Mouse (Mus musculus) gastrocnemius, adult 8-10 months (tissue): ENCODE results near the gene Pdxp. TPM values are rescaled to one million over a fixed set of nuclear protein-coding genes. Genes with fewer than 3 reads are reported as not detected.
"Not testable (repeated sequence)": the region's sequence is repeated elsewhere in the genome, so short reads cannot be mapped to it uniquely, and the experiment has no call there.

Source experiments
- DNase-seq, 2 experiments: peaks; one replicate each; pipeline ENCODE4 v3.0.0; 2022; ENCODE audit warnings: low spot score in 2 of 2
- total RNA-seq, 4 experiments: library from RNA; stranded (reverse); gene quantifications; 2 replicates each; pipeline ENCODE4 v1.2.4; 2022

Pdxp gene
- 1 to 10 TPM; 1.7 to 2.7 (median 2.1) TPM for total RNA-seq

DNA sequence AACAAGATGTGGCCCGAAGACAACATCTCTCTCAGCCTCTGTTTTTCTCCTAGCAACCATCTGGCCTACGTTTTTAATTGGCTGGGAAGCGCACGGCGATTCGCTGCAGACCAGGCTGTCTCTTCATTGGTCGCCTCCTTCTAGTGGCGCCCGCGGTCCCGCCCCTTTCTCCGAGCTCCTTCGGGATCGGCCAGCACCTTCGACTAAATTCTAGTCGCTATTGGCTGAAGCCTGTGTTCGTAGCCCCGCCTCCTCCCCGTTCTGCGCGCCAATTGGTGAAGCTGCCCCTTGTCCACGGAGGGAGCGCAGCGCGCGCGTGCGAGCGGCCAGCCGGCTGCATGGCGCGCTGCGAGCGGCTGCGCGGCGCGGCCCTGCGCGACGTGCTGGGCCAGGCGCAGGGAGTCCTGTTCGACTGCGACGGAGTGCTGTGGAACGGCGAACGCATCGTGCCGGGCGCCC is at the start of gene Pdxp:
Gene Pdxp (plus strand): TSS at position 288 of the 459 bp plus-strand sequence.
- DNase-seq: peak; percentile 82 to 89

DNA sequence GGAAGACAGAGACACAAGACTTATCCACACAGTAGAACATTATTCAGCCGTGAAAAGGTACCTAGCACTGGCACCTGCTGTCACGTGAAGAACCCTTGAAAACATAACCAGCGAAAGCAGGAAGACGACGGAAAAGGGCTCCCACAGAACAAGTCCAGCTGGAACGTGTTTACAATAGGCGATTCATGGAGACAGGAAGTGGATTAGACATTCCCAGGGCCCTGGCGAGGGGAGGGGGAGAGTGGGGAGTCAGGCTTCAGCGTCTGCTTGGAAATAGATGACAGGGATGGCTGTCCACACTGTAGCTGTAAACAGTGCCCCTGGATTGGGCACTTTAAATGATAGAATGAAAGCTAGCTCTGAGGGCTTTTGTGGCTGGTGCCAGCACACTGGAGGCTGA is 45.3 kb upstream of the Pdxp start:
- DNase-seq: no peak

DNA sequence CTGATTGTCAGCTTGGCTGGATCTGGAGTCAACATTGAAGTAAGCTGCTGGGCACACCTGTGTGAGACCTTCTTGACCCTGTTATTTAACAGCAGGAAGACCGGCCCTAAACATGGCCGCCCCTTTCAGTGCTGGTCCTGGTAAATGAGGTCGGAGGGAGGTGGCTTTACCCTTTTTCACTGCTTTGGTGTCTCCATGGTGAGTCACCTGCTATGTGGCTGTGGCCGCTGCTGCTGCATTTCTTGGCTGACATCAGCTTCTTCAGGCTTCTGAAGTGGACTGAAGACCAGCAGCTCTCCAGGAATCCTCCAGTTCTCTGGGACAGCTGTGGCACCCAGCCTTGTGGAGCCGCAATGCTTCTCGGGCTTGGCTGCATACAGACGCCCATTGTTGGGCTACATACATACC is 44.9 kb upstream of the Pdxp start:
- no peak for DNase-seq

DNA sequence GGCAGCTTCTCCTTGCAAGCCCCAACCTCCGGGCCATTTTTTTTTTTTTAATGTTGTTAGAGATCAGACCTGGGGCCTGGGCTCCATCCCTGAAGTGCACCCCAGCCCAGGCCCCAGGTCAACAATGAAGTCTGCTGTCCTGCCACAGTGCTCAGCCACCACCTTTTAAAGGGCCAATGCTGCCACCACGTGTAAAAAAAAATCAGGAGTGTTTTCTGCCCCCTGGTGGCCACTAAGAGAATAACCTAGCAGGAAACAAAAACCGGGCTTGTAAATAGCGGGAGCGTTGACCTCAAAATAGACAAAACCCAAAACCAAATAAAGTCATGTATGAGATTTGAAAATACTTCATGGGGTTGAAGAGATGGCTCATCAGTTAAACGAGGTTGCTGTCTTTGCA is 43.9 kb upstream of the Pdxp start:
- DNase-seq: no peak

DNA sequence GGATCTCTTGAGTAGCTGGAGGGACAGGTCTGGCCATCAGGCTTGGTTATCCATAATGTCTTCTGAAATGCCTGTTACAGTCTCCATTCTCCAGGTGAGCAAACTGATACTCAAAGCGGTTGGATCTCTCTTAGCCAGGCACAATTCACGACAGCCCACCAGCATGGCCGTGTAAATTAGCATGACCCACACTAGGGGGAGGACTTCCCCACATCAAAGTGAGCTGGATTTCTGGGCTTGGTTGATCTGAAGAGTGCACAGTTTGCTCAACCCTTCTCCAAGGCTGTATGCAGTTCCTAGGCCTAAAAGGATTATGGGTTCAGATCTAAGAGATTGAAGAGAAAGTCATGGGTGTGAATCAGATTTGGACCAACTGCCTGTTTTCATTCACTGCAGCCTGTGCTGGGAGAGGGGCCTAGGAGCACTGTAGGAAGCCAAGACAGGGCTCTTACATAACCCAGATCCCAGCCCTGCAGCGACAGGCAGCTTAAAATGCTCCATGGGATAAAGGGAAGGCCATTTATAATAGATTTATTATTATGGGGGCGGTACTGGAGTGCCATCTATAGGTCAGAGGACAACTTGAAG is 41.6 kb upstream of the Pdxp start:
- no peak for DNase-seq

DNA sequence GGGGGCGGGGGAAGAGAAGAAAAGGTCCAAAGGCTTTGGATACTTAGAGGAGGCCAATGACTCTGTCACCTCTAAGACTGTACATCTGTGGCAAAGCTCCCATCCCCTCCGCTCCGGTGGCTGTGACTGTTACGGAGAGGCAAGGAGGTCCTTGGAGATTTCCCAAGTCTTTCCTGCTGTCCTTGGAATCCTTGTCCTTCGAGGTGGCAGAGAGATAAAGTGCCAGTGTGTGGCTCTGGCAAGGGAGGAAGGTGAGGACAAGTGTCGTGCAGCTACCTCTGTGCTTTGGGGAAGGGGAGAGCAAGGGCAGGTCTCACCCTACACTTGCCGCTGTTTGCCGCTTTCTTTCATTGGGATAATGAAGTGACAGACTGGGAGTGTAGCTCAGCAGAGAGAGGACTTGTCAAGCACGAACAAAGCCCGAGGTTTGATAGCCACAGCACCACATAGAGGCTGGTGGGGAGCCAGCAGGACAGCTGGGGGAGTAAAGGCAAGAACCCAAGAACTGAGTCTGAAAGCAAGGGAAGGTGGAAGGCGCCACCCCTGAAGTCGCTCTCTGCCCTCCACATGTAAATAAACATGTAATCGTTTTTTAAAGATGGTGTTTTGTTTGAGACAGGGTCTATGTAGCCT is 39.8 kb upstream of the Pdxp start:
- no peak for DNase-seq

DNA sequence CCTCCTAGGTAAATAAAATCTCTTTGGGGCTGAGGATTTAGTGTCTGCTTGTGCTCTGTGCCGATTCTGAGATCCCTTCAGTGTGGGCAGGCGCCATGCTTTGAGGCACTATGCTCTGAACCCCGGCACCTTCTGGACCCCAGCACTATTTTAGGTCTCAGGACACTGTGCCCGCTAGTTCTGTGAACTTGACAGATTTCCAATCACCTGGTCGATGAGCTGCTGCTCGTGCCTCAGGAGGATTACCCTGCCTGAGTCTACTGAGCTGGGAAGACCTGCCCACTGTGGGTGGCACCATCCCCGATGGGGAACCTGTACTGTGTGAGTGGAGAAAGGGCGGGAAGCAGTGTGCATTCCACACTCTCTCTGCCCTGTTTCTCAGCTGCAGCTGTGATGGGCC is 38.7 kb upstream of the Pdxp start:
- DNase-seq: no peak

DNA sequence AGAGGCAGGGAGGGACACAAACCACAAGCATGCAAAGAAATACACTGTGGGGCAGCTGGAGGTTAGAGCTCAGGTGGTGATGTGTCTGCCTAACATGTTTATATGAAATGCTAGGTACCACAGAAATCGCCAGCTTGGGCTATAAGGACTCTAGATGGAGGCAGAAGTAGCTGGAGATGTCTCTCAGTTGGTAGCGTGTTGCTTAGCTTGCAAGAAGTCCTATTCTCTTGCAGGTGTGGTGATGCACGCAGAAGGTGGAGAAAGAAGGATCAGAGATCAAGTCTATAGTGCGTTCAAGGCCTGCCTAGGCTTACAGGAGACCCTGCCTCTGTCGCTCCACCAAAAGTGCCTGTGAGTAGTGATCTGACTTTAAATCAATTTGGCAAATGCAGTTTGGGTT is 38.2 kb upstream of the Pdxp start:
- no peak for DNase-seq

DNA sequence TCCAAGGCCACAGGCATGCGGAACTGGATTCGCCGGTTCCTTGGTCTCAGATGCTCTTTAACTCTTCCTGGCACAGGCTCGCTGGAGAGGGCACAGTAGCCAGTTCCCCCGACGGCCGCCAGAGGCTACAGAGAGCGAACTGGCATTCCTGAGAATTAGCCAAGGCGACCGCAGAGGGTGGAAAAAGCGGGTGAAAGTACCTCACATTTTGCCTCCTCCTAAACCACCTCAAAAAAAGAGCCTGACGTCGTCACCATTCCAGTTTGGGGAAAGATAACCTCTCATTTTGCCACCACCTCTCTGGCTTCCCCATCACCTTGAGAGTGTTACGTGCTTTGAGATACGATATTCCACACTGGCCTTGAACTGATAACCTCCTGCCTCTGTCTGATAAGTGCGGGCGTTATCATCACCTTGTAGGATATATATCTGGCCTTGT is 37.4 kb upstream of the Pdxp start:
- DNase-seq: peak; percentile 57 to 64

DNA sequence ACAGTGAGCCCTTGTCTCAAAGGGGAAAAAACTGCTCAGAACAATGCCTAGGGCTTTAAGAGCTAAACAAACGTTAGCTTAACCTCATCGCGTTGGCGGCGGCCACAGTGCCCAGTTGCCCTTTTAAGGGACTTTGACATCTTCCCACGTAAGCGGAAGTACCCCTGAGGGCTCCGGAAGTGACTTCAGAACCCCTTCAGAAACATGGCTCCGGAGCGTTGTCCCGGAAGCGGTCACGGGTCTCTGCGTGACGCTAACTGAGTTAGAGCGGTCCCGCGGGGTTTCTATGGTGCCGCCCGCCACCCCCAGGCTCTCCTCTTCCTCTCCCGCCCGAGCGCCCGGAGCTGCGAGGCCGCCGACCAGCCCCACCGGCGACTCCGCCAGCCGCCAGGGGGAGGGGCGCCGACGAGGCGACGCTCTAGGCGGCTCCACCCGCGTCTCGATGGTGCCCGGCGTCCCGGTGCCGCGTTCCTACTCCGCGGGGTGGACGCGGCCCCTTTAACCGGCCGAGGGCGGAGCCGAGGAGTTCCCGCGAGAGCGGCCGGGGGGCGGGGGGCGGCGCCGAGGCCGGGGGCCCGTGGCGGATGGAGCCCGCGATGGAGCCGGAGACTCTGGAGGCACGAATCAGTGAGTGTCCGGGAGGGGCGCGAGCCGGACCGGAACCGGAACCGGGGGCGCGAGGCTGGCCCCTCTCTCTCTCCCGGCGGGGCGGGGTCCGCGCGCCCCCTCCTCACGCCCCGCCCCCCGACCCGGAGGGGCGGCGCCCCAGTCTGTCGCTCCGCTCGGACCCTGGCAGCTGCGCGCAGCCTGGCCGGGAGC is 36.5 kb upstream of the Pdxp start, which contains the start of gene Gga1:
Gene Gga1 (plus strand): TSS at position 200 of the 819 bp plus-strand sequence.
- peak; percentile 90 to 91 for DNase-seq

DNA sequence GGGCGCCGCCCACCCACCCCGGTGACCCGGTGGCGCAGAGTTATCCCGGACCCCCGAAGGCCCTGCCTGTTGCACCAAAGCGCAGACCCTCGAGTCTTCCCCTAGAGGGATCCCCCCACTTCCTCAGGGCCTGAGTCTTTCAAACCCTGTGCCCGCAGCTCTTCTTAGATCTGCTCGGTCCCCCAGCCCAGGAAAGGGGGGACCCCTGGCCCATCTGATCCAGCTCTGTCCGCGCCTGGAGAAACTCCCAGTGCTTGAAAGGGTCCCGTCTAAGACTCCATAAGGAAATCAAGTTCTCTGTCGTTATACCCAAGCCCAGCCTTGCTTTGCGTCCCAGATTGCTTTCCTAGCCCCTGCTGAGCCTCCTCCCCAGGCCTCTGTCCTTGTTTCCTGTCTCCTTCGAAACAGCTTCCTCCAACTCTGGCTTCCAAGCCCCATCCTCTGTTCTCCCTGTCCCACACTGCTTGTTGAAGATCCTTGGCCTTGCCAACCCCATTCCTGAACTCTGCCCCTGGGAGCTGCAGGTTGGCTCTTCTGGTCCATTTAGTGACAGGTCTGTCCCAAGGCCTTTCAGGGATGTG is 35.8 kb upstream of the Pdxp start:
- no peak for DNase-seq

DNA sequence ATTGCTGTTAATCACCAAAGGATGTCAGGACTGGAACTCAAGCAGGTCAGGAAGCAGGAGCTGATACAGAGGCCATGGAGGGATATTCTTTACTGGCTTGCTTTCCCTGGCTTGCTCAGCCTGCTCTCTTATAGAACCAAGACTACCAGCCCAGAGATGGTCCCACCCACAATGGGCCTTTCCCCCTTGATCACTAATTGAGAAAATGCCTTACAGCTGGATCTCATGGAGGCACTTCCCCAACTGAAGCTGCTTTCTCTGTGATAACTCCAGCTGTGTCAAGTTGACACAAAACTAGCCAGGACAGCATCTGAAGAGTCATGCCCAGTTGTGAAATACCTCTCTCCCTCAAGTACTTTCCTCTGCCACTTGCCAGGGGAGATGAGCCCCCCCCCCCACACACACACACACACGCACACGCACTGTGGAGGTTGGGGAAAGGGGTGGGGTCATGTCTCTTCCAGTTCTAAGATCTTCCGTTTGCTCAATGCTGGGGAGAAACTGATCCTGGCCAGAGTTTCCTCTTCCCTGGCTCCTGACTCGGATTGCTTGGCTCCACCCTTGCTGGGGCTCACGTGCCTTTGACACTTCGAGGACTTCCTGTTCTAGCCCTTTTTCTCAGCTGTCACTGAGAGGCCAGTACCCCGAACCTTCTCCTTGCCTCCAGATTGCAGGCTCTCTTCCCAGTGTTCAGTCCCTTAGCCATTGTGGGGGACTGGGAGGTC is 34.8 kb upstream of the Pdxp start:
- DNase-seq: not testable (repeated sequence)

DNA sequence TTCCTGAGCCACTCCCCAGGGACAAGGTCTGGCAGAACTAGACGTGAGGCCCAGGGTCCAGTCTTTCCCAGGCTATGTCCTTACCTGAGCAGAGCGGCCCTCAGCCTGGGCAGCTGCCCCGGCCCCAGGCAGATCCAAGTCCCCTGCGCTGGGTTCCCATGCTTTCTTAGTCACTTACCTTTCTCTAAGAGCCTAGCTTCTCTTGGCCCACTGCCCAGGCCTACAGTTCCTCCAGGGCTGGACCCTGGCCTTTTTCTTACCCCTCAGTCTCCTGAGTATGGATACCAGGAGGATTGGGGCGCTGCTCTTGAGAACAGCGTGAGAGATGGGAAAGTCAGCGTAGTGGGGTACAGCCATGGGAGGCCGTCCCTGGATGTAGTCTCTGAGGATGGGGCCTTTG is 33.3 kb upstream of the Pdxp start:
- no peak for DNase-seq

DNA sequence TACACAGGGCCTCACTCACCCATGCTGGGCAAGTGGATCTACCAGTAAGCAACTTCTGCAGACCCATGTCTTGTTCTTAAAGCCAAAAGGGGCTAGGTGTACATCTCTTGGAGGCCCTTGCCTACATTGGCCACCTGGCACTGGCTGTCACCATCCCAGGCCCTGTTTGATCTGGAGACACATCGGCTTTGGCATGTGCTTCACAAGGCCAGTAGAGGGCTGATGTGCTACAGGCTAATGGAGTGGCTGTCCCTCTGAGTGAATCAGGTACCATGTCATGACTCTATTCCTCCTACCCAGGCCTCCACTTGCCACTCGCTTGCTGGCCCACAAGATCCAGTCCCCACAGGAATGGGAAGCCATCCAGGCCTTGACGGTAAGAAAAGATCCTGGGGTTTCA is 31.9 kb upstream of the Pdxp start:
- no peak for DNase-seq

DNA sequence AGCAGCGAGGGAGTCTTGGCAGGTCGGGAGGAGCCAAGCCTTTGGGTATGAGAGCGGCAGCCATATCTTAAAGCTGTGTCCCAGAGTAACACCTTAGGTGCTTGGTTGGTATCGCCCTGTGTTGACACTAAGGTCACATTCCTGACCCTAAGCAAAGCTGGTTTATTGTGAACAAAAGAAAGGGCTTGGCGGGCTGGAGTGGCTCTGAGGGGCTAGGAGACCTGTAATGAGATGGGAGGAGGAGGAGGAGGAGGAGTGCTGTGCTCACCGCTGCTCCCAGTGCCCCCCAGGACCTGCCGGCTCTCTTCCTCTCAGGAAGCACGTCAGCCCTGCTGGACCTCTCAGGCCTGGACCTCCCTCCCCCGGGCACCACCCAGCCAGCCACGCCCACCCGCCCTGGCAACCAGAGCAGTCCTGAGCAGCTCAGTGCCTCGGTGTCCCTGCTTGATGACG is 24.3 kb upstream of the Pdxp start:
- DNase-seq: no peak

DNA sequence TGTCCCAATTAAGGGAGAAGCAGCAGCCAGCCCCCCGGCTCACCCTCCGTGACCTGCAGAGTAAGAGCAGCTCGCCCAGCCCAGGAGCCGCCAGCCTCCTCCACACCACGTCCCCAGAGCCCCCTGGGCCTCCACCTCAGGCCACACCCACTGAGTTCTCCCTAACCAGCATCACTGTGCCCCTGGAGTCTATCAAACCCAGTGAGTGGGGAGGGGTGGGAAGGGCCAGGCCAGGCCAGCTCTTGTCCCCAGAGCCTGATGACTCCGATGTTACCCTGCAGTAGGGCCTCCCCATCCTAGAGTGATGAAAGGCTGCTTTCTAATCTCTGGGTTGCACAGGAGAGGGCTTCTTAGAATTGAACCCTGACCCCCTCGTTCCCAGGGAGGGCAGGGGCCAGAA is 21.3 kb upstream of the Pdxp start:
- no peak for DNase-seq

DNA sequence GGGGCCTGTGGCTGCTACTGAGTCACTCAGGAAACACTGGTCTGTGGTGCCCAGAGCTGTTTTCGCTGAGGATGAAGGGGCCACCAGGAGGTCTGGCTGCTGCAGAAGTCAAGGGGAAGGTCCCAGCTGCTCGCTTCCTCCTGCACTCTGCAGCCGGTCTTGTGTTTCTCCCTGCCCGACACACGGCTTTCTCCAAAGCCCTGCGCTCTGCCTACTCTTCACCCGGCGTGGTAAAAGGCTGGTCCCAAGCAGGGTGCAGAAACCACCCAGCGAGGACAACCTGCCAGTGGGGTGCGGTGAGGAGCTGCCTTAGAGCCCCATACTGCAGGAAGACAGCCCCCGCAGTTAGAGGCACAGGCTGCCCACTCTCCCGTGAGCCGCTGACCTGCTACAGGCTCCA is 19.0 kb upstream of the Pdxp start:
- DNase-seq: no peak

DNA sequence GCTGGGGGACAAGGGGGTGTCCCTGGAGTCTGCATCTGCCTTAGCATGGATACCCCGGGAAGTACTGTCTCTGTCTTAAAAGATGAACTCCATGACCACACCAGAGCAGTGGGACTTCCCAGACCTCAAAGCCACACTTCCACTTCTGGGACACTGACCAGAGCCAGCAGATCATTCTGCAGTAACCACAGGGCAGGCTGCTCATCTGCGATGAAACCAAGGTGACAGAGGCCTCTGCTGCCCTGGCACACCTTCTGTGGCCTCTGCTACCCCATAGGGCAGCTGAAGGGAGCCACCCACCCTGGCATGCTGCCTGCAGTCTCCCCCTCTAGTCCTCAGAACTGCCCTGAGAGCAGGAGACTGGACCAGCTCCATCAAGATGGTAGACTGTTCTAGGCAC is 18.0 kb upstream of the Pdxp start:
- DNase-seq: no peak

DNA sequence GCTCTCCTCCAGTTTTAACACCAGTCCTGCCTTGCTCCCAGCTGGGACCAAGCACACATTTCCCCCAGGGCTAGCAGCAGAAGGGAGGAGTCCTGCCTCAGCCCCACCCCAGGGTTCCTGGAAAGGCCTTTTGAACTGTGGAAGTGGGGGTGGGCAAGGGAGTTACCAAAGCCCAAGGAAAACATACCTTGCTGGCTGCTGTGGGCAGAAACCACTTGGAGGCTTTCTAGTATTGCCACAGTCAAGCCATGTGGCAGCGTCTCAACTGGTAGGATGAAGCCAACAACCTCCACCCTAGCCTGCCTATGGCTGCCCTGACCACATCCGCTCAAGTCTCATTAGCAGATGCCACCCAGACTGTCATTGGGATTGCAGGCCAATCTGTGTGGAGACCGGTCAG is 17.6 kb upstream of the Pdxp start:
- no peak for DNase-seq

DNA sequence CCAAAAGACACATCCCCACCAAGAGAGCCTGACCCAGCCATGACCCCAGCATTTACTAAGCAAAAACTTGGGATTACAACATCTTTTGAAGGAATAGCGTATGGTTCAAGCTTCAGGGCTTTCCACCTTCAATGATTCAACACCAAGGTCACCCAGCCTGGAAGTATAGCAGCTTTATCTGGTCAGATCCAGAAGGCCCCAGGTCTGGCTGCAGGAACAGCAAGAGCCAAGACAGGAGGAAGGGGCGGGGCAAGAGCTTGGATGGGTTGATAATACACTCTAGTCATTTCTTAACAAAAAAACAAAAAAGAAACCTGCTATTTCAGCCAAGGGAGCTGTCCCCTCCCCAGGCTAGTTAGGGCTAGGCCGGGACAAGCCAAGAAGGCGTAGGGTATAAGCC is 16.2 kb upstream of the Pdxp start:
- DNase-seq: no peak

DNA sequence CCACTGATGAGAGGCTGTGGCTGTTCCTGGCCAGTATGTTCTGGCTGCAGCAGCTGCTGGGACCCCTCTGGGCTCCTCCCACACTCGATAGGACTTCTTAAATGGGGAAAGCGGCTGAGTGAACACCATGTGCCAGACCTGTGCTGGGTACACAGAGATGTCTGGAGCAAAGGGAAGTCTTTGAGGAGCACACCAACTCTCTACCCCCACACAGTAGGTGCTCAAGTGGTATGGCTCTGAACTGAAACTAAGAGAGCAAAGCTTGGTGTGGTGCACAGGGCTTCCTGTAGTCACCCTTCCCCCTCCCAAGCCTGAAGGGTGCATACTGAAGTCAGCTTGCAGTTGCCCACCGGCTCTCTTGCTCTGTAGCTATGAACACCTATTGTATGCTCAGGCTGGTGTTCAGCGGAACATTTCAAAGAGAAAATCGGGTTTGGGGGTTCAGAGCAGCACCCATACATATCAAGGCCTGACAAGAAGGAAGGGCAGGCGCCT is 15.2 kb upstream of the Pdxp start:
- no peak for DNase-seq
